Mouse (Mus musculus): Measurements from ENCODE around the gene Ank2. TPM values are rescaled to one million over a fixed set of nuclear protein-coding genes. Genes with fewer than 3 reads are reported as not detected.

Ank2 gene
- polyA plus RNA-seq, 1 experiment from 2014 or later, result 169 TPM

- Histone ChIP-seq H3K9me3 (ENCODE audit: control insufficient read depth, low read length) (no peaks in the 10 kb centered on the region), H3K4me3 (ENCODE audit: low read length) (no peak overlapping the region), H3K36me3 (ENCODE audit: control insufficient read depth, insufficient read depth, low read length) (no peaks in the 10 kb centered on the region), H3K27me3 (replicated peaks; ENCODE audit: control insufficient read depth, insufficient read depth, low read length) (no peaks in the 10 kb centered on the region), H3K9ac (ENCODE audit: low read depth, low read length) (no peak overlapping the region), H3K4me2 (ENCODE audit: low read length) (no peak overlapping the region), H3K27ac (ENCODE audit: low read depth, low read length) (no peak overlapping the region), H3K4me1 (ENCODE audit: control insufficient read depth, insufficient read depth, low read depth, low read length) (peaks cover 5% of the 10 kb centered on the region; the same call in 1 of the 2 replicates)
- WGBS, result 73% methylated on average over 3 of the region's 3 CpGs
- no peak for ATAC-seq
Measured at GRCm38 (mm10) chr3:127109413-127109812, 389.7 kb downstream of the Ank2 start.

- Histone ChIP-seq H3K4me1 (ENCODE audit: control insufficient read depth, insufficient read depth, low read depth, low read length) (peaks cover 5% of the 10 kb centered on the region; the same call in 1 of the 2 replicates), H3K9ac (ENCODE audit: low read depth, low read length) (no peak overlapping the region), H3K27me3 (replicated peaks; ENCODE audit: control insufficient read depth, insufficient read depth, low read length) (no peaks in the 10 kb centered on the region), H3K36me3 (ENCODE audit: control insufficient read depth, insufficient read depth, low read length) (no peaks in the 10 kb centered on the region), H3K27ac (ENCODE audit: low read depth, low read length) (no peak overlapping the region), H3K4me2 (ENCODE audit: low read length) (no peak overlapping the region), H3K9me3 (ENCODE audit: control insufficient read depth, low read length) (no peaks in the 10 kb centered on the region), H3K4me3 (ENCODE audit: low read length) (no peak overlapping the region)
- 87% methylated on average over 2 of the region's 2 CpGs for WGBS
- no peak for ATAC-seq
Measured at GRCm38 (mm10) chr3:127108481-127108880, 390.7 kb downstream of the Ank2 start.

GRCm38 (mm10) chr3:127107281-127107680 lies 391.9 kb downstream of the Ank2 start:
- no peaks in the 10 kb centered on the region for H3K27me3 ChIP-seq (replicated peaks; ENCODE audit: control insufficient read depth, insufficient read depth, low read length)
- ATAC-seq, result no peak
- no peak overlapping the region for H3K4me2 ChIP-seq (ENCODE audit: low read length)
- H3K9me3 ChIP-seq (ENCODE audit: control insufficient read depth, low read length), result no peaks in the 10 kb centered on the region
- no peak overlapping the region for H3K9ac ChIP-seq (ENCODE audit: low read depth, low read length)
- H3K36me3 ChIP-seq (ENCODE audit: control insufficient read depth, insufficient read depth, low read length), result no peaks in the 10 kb centered on the region
- H3K27ac ChIP-seq (ENCODE audit: low read depth, low read length), result no peak overlapping the region
- peaks cover 5% of the 10 kb centered on the region; the same call in 1 of the 2 replicates for H3K4me1 ChIP-seq (ENCODE audit: control insufficient read depth, insufficient read depth, low read depth, low read length)
- no peak overlapping the region for H3K4me3 ChIP-seq (ENCODE audit: low read length)
- 45% methylated on average over 5 of the region's 5 CpGs for WGBS

GRCm38 (mm10) chr3:127101326-127101725 lies 397.8 kb downstream of the Ank2 start:
- no peak overlapping the region for H3K4me2 ChIP-seq (ENCODE audit: low read length)
- H3K9ac ChIP-seq (ENCODE audit: low read depth, low read length), result no peak overlapping the region
- H3K9me3 ChIP-seq (ENCODE audit: control insufficient read depth, low read length), result no peaks in the 10 kb centered on the region
- H3K4me3 ChIP-seq (ENCODE audit: low read length), result no peak overlapping the region
- WGBS, result 100% methylated on average over 1 of the region's 1 CpGs
- no peaks in the 10 kb centered on the region for H3K36me3 ChIP-seq (ENCODE audit: control insufficient read depth, insufficient read depth, low read length)
- H3K4me1 ChIP-seq (ENCODE audit: control insufficient read depth, insufficient read depth, low read depth, low read length), result no peaks in the 10 kb centered on the region
- no peak for ATAC-seq
- no peak overlapping the region for H3K27ac ChIP-seq (ENCODE audit: low read depth, low read length)
- H3K27me3 ChIP-seq (replicated peaks; ENCODE audit: control insufficient read depth, insufficient read depth, low read length), result no peaks in the 10 kb centered on the region

- no peak overlapping the region for H3K4me2 ChIP-seq (ENCODE audit: low read length)
- no peaks in the 10 kb centered on the region for H3K36me3 ChIP-seq (ENCODE audit: control insufficient read depth, insufficient read depth, low read length)
- WGBS, result 83% methylated on average over 1 of the region's 1 CpGs
- 0 out of 2 replicates have a peak, but pooled peaks have one; percentile 61 for ATAC-seq
- no peak overlapping the region for H3K4me3 ChIP-seq (ENCODE audit: low read length)
- H3K4me1 ChIP-seq (ENCODE audit: control insufficient read depth, insufficient read depth, low read depth, low read length), result no peaks in the 10 kb centered on the region
- H3K27ac ChIP-seq (ENCODE audit: low read depth, low read length), result no peak overlapping the region
- no peaks in the 10 kb centered on the region for H3K9me3 ChIP-seq (ENCODE audit: control insufficient read depth, low read length)
- no peak overlapping the region for H3K9ac ChIP-seq (ENCODE audit: low read depth, low read length)
- no peaks in the 10 kb centered on the region for H3K27me3 ChIP-seq (replicated peaks; ENCODE audit: control insufficient read depth, insufficient read depth, low read length)
Measured at GRCm38 (mm10) chr3:127097745-127098144, 401.4 kb downstream of the Ank2 start.

GRCm38 (mm10) chr3:127097106-127097505 lies 402.0 kb downstream of the Ank2 start:
- no peaks in the 10 kb centered on the region for H3K36me3 ChIP-seq (ENCODE audit: control insufficient read depth, insufficient read depth, low read length)
- H3K4me3 ChIP-seq (ENCODE audit: low read length), result no peak overlapping the region
- no peaks in the 10 kb centered on the region for H3K27me3 ChIP-seq (replicated peaks; ENCODE audit: control insufficient read depth, insufficient read depth, low read length)
- ATAC-seq, result no peak
- no peaks in the 10 kb centered on the region for H3K9me3 ChIP-seq (ENCODE audit: control insufficient read depth, low read length)
- H3K27ac ChIP-seq (ENCODE audit: low read depth, low read length), result no peak overlapping the region
- H3K9ac ChIP-seq (ENCODE audit: low read depth, low read length), result no peak overlapping the region
- 87% methylated on average over 1 of the region's 1 CpGs for WGBS
- H3K4me2 ChIP-seq (ENCODE audit: low read length), result no peak overlapping the region
- H3K4me1 ChIP-seq (ENCODE audit: control insufficient read depth, insufficient read depth, low read depth, low read length), result no peaks in the 10 kb centered on the region

GRCm38 (mm10) chr3:127093631-127094030 lies 405.5 kb downstream of the Ank2 start:
- Histone ChIP-seq H3K4me1 (ENCODE audit: control insufficient read depth, insufficient read depth, low read depth, low read length) (no peaks in the 10 kb centered on the region), H3K9ac (ENCODE audit: low read depth, low read length) (no peak overlapping the region), H3K27ac (ENCODE audit: low read depth, low read length) (no peak overlapping the region), H3K4me2 (ENCODE audit: low read length) (no peak overlapping the region), H3K9me3 (ENCODE audit: control insufficient read depth, low read length) (no peaks in the 10 kb centered on the region), H3K27me3 (replicated peaks; ENCODE audit: control insufficient read depth, insufficient read depth, low read length) (no peaks in the 10 kb centered on the region), H3K4me3 (ENCODE audit: low read length) (no peak overlapping the region), H3K36me3 (ENCODE audit: control insufficient read depth, insufficient read depth, low read length) (no peaks in the 10 kb centered on the region)
- 88% methylated on average over 4 of the region's 4 CpGs for WGBS
- no peak for ATAC-seq

- no peak overlapping the region for H3K4me3 ChIP-seq (ENCODE audit: low read length)
- H3K4me2 ChIP-seq (ENCODE audit: low read length), result no peak overlapping the region
- no peaks in the 10 kb centered on the region for H3K27me3 ChIP-seq (replicated peaks; ENCODE audit: control insufficient read depth, insufficient read depth, low read length)
- no peaks in the 10 kb centered on the region for H3K4me1 ChIP-seq (ENCODE audit: control insufficient read depth, insufficient read depth, low read depth, low read length)
- 62% methylated on average over 1 of the region's 1 CpGs for WGBS
- no peaks in the 10 kb centered on the region for H3K36me3 ChIP-seq (ENCODE audit: control insufficient read depth, insufficient read depth, low read length)
- no peak for ATAC-seq
- no peak overlapping the region for H3K9ac ChIP-seq (ENCODE audit: low read depth, low read length)
- no peaks in the 10 kb centered on the region for H3K9me3 ChIP-seq (ENCODE audit: control insufficient read depth, low read length)
- no peak overlapping the region for H3K27ac ChIP-seq (ENCODE audit: low read depth, low read length)
Measured at GRCm38 (mm10) chr3:127087574-127087973, 411.6 kb downstream of the Ank2 start.

- Histone ChIP-seq H3K9me3 (ENCODE audit: control insufficient read depth, low read length) (no peaks in the 10 kb centered on the region), H3K4me3 (ENCODE audit: low read length) (no peak overlapping the region), H3K4me1 (ENCODE audit: control insufficient read depth, insufficient read depth, low read depth, low read length) (no peaks in the 10 kb centered on the region), H3K9ac (ENCODE audit: low read depth, low read length) (no peak overlapping the region), H3K36me3 (ENCODE audit: control insufficient read depth, insufficient read depth, low read length) (no peaks in the 10 kb centered on the region), H3K4me2 (ENCODE audit: low read length) (no peak overlapping the region), H3K27ac (ENCODE audit: low read depth, low read length) (no peak overlapping the region), H3K27me3 (replicated peaks; ENCODE audit: control insufficient read depth, insufficient read depth, low read length) (no peaks in the 10 kb centered on the region)
- 17% methylated on average over 3 of the region's 3 CpGs for WGBS
- no peak for ATAC-seq
Measured at GRCm38 (mm10) chr3:127086834-127087506, 412.2 kb downstream of the Ank2 start.

Measured in hindbrain, embryonic 16.5 days (tissue).